ENCODE assay signal across 8 mouse cellular contexts in genomic region chr9:40268040-40268747, GRCm38 (mm10). TPM values are rescaled to one million over a fixed set of nuclear protein-coding genes. Genes with fewer than 3 reads are reported as not detected.
DNase-seq lines count a peak whose midpoint lies in the region; ATAC-seq and TF ChIP-seq lines count a peak whose summit lies in the region.

No protein-coding gene starts in this region.

- peaks cover 29% of the 10 kb centered on the region for H3K27me3 ChIP-seq in embryonic facial prominence, embryonic 12.5 days
- H3K27me3 ChIP-seq in intestine, postnatal 0 days (replicated peaks; ENCODE audit: control insufficient read depth, insufficient read depth, low read length), result peaks cover 13% of the 10 kb centered on the region

- DNase-seq in left cerebral cortex, adult 2 months (ENCODE audit: extremely low spot score in 1 of 2, low spot score in 2 of 2), result no peak
- DNase-seq in left cerebral cortex, adult 11 months (ENCODE audit: low spot score), result no peak
- no peak for DNase-seq in cerebellum, adult 18-20 months

- H3K4me1 ChIP-seq in embryonic facial prominence, embryonic 12.5 days, result peaks cover 10% of the 10 kb centered on the region
- H3K4me1 ChIP-seq in intestine, postnatal 0 days (replicated peaks; ENCODE audit: control insufficient read depth, insufficient read depth, low read length), result no peaks in the 10 kb centered on the region
- peaks cover 19% of the 10 kb centered on the region for H3K4me1 ChIP-seq in olfactory bulb, adult 2 months (ENCODE audit: control insufficient read depth, insufficient read depth, low read length)

- no peaks in the 10 kb centered on the region for H3K36me3 ChIP-seq in embryonic facial prominence, embryonic 12.5 days
- no peaks in the 10 kb centered on the region for H3K36me3 ChIP-seq in intestine, postnatal 0 days (ENCODE audit: control insufficient read depth, insufficient read depth)

- ATAC-seq in embryonic facial prominence, embryonic 12.5 days (ENCODE audit: insufficient number of reproducible peaks, insufficient read depth, low FRiP score, low TSS enrichment), result no peak
- no peak for ATAC-seq in intestine, postnatal 0 days
- ATAC-seq in CD4-positive, CD25-positive, alpha-beta regulatory T cell, adult 4 months, result no peak
- ATAC-seq in monocyte, adult 5-6 weeks (replicated peaks; ENCODE audit: insufficient number of reproducible peaks, low FRiP score, low TSS enrichment, poor library complexity, severe bottlenecking), result no peak

- 15% methylated on average over 21 of the region's 21 CpGs for WGBS in embryonic facial prominence, embryonic 12.5 days
- WGBS in intestine, postnatal 0 days, result 12% methylated on average over 21 of the region's 21 CpGs
- WGBS in olfactory bulb, adult 2 months, result 7% methylated on average over 21 of the region's 21 CpGs

- no peaks in the 10 kb centered on the region for H3K9me3 ChIP-seq in embryonic facial prominence, embryonic 12.5 days
- no peaks in the 10 kb centered on the region for H3K9me3 ChIP-seq in intestine, postnatal 0 days (ENCODE audit: control insufficient read depth)

- H3K4me3 ChIP-seq in left cerebral cortex, adult 2 months, result peak overlapping the region; percentile 54
- no peak overlapping the region for H3K4me3 ChIP-seq in embryonic facial prominence, embryonic 12.5 days
- 0 out of 2 replicates have a peak overlapping the region, but pooled peaks have one; percentile 34 for H3K4me3 ChIP-seq in intestine, postnatal 0 days (ENCODE audit: low read depth, low read length)
- peak overlapping the region; percentile 83 for H3K4me3 ChIP-seq in olfactory bulb, adult 2 months (ENCODE audit: insufficient read depth, low read depth, low read length)

- no peak; the same call in 1 of the 2 replicates for TF ChIP-seq CTCF in left cerebral cortex, adult 2 months (IDR thresholded peaks at IDR 0.05)
- TF ChIP-seq CTCF in intestine, postnatal 0 days (IDR thresholded peaks at IDR 0.05; ENCODE audit: low read depth), result 0 out of 2 replicates have a peak, but pooled peaks have one; percentile 10
- TF ChIP-seq CTCF in olfactory bulb, adult 2 months (IDR thresholded peaks at IDR 0.05; ENCODE audit: insufficient read depth, low read depth, low read length), result no peak

- no peak overlapping the region for H3K9ac ChIP-seq in embryonic facial prominence, embryonic 12.5 days
- H3K9ac ChIP-seq in intestine, postnatal 0 days (ENCODE audit: low read depth, low read length), result no peak overlapping the region

- no peak for TF ChIP-seq POLR2A in olfactory bulb, adult 2 months (IDR thresholded peaks at IDR 0.05; ENCODE audit: insufficient read depth, low read depth, low read length)

- intact Hi-C loops in left cerebral cortex, adult 2 months (cut with DNase I), result loop anchor here (1.0 kb wide), 1 partner anchor 22 kb away; no protein-coding TSS in a partner anchor

- H3K4me2 ChIP-seq in embryonic facial prominence, embryonic 12.5 days (replicated peaks), result peak overlapping the region; percentile 64
- H3K4me2 ChIP-seq in intestine, postnatal 0 days (replicated peaks; ENCODE audit: low read depth), result peak overlapping the region; percentile 64; the same call in 1 of the 2 replicates

- H3K27ac ChIP-seq in left cerebral cortex, adult 2 months, result peak overlapping the region; percentile 81
- H3K27ac ChIP-seq in embryonic facial prominence, embryonic 12.5 days, result no peak overlapping the region
- H3K27ac ChIP-seq in intestine, postnatal 0 days (ENCODE audit: low read depth, low read length), result no peak overlapping the region
- H3K27ac ChIP-seq in olfactory bulb, adult 2 months (ENCODE audit: insufficient read depth, low read depth, low read length), result peak overlapping the region; percentile 79

RNA-seq across cellular contexts. Expression of gene Scn3b, which starts 0.8 kb away (rescaled TPM):
- 100 to 1,000 TPM; 110 to 116 TPM for total RNA-seq in left cerebral cortex, adult 2 months (2021)
- 4.3 and 4.7 TPM in 2 replicates for polyA plus RNA-seq in embryonic facial prominence, embryonic 12.5 days (2016; fragmentation: Nextera tagmentation; extraction: Ambion mirVana)
- 1.8 and 2.4 TPM in 2 replicates for polyA plus RNA-seq in intestine, postnatal 0 days (2015; fragmentation: Nextera tagmentation; extraction: Ambion mirVana)
- not detected in 2 replicates for polyA plus RNA-seq in olfactory bulb, adult 2 months (2012; ENCODE audit: insufficient read depth, insufficient read length, low replicate concordance, missing spikeins)
- polyA plus RNA-seq in CD4-positive, CD25-positive, alpha-beta regulatory T cell, adult 4 months (2017; shearing (Covaris generic)), result under 1 TPM in 1 of 2 experiments, not detected in 1; 0.13 TPM
- total RNA-seq in monocyte, adult 5-6 weeks (2017), result not detected in 3 replicates

Comparison
In these comparisons a context has a peak if more than half of its experiments do, and no peak if none do; other contexts are left out.
1. H3K27ac ChIP-seq: peak in left cerebral cortex, adult 2 months (single experiment) and olfactory bulb, adult 2 months (single experiment); none in embryonic facial prominence, embryonic 12.5 days (single experiment) and intestine, postnatal 0 days (single experiment).